Mouse (Mus musculus) cerebellum, postnatal 36 days (tissue): ENCODE data around the gene Myo1a.

Source experiments
- DNase-seq, 2 experiments: peaks; one replicate each; pipeline ENCODE4 v3.0.0; 2021 to 2022; ENCODE audit warnings: mixed read lengths in 2 of 2

Myo1a gene

DNA sequence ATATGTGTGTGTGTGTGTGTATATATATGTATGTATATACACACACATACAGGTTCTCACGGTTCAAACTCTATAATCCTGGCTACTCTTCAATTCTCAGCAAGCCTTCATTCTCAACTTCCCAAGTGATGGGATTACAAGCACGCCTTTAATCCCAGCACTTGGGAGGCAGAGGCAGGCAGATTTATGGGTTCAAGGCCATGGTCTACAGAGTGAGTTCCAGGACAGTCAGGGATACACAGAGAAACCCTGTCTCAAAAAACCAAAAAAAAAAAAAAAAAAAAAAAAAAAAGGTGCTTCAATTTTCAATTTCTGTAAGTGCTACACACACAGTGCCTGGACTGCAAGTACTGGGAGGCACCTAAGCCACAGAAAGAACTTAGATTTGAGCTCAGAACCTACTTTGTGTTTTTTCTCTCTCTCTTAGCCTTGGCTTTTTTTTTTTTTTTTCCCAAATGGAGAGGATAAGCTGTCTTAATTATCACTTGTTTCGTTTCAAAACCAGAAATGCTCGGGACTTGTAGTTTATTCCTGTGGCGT is 29.0 kb upstream of the Myo1a start:
- no peak for DNase-seq

DNA sequence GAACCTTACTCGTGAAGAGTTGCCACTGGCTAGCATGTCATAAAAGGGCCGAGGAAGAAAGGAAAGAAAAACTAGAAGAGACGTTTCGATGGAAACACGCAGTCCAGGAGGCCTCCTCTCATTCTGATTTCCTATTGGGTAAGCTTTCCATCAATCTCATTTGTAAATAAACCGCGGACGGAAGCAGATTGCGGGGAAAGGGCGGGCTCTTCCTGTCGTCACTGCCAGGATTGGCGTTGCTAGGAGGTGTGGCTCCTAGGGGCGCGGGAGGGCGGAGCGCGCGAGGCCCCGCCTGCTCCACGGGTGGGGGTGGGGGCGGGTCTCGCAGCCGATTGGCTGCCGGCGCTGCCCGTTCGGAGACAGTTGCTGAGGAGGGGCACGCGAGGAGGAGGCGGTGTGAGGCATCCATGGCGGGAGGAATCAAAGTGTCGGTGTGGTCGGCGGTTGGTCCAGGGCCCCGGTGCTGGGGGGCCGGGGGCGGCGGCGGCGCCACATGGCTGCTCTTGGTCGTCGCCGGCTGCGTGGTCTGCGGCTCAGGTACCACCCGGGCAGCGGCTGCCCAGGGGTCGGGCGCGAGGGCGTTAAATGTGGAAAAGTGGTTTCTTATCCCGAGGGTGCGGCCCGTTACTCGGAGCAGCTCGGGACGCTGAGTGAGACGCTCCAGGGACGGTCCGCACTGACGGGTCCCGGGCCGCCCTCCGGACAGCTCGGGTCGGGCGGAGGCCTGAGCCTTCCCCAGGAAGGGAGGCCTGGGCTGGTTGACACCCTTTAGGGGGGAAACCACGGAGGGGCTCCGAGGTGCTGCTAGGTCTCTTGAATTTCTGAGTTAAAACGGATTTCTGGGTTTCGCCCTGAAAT is 28.1 kb upstream of the Myo1a start:
- DNase-seq: peak; percentile 86 to 92

DNA sequence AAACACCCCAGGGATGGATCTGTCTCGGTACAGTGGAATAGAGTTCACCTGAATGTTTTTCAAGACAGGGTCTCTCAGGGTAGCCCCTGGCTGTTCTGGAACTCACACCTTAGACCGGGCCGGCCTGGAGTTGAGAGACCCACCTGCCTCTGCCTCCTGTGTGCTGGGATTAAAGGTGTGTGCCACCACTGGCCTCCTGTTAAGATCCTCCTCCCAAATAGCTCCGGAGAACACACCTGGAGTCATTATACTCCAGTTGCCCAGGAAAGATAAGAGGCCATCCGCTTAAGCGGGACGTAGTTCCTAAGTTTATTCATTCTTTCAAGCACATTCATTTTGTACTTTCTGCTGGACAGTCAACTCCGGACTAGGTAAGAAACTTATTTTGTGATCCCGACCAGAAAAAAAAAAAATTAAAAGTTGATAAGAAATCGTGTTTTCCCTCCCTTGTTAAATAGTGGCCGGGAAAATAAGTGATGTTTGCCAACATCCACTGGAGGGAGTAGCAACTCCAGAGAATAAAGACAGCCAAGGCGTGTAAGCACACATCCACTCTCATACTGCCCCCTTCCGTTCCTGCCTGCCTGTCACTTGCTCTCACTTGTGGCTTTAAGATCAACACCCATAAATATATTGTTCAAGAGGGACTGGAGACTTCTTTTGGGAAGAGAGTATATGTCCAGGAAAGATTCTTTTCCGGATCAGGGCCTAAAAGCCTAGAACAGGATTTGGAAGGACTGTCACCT is 27.2 kb upstream of the Myo1a start:
- peak; percentile 50 to 51 for DNase-seq

DNA sequence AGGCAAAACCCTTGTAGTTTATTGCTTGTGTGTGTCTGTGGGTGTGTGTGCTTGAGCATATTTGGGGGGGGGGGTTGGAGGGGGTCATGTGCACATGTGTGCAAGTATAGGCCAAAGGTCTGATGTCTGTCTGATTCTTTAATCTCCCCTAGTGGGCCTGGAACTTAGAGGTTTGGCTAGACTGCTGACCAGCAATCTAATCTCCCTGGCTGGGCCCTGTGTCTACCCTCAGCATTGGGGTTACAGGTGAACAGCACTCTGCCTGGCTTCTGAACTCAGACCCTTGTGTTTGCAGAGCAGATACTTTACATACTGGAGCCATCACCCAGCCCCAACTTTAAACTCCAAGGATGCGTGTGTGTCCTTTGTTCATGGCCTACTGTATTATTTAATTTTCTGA is 25.8 kb upstream of the Myo1a start:
- no peak for DNase-seq

DNA sequence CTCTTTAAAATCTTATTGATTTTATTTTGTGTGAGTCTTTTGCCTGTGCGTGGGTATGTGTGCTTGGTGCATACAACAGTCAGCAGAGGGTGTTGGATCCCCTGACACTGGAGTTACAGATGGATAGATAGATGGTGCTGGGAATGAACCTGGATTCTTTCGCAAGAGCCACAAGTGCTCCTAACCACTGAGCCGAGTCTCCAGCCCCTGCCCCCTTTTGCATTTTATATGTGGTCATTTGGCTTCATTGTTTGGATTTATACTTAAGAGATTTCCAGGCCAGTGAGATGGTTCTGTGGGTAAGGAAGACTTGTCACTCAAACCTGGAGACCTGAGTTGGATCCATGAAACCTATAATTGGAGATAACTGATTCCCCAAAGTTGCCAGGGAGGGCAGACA is 25.1 kb upstream of the Myo1a start:
- no peak for DNase-seq

DNA sequence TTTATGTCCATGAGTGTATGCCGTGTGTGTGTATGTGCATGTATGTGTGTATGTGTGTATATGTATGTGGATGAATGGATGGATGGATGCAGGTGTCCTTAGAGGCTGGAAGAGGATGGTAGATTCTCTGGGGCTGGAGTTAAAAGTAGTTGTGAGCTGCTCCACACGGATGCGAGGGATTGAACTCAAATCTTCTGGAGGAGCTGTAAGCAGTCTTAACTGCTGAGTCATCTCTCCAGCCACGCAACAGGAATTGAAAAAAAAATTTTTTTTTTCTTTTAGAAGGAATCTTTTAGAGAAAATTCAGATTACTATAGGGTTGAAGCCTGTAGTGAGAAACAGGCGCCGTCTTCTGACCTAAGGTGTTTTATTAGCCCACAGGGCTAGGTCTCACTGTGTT is 22.1 kb upstream of the Myo1a start:
- no peak for DNase-seq

DNA sequence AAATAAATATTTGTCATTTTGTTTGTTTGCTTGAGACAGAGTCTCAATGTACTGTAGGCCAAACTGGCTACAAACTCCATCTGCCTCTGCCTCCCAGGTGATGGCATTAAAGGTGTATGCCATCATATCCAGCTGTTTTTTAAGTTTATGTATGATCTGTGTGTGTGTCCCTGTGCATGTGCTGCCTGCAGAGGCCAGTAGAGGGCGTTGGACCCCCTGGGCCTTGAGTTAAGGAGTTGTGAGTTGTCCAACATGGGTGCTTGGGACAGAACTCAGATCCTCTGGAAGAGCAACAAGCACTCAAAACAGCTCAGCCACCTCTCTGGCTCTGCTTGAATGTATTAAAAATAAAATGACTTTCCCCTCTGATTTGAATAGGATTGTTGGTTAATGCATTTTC is 13.9 kb upstream of the Myo1a start:
- no peak for DNase-seq

DNA sequence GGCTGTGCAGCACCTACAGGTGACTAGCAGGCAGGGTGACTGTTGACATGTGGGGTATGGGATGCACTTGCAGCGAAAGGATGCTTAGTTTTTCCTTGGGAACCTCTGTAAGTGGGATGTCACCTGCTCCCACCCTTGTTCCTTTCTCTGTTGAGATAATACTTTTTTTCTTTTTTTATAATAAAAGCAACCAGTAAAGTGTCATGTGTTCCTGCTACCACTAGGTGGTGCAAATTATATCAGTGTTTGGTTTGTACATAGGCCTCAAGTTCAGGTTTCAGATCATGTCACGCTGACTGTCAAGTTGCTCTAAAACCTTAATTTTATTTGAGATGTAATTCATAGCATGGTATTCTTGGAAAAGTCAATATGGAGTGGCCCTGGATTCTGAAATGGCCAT is 10.3 kb upstream of the Myo1a start:
- DNase-seq: peak in 1 of 2 experiments; percentile 26

DNA sequence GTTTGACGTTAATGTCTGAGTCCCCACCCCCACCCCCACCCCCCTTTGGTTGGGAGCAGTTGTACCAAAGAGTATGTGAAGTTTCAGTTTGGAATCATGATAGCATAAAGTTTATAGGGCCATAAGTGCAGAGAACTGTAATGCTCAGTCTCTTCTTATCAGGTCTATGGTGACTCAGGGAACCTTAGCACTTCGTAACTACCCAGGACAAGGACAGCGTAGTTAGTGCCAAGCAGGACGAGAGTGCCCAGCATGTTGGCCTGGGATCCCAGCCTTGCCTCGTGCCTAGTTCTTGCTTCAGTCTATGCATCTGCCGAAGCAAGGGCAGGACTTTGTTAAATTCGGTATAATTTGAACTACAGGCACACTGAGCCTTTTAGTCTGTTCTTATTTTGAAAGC is 9.2 kb upstream of the Myo1a start:
- no peak for DNase-seq

DNA sequence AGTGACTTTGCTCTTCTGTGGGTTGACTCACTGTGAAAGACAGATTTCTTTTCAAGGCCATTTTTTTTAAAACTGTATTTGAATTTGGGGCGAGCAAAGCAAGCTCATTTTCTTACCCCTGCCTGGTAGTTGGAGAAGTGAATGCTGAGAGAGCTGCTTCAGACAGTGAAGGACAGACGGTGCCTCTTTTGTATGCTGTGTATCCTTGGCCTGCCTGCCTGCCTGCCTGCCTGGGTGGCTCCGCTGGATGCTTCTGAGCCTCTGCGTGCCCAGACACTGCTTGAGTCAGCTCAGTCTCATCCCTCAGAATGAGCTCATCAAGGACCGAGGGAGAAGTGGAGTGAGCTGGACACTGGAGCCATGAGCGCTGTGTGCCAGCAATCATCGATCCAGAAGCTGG is 6.0 kb upstream of the Myo1a start:
- DNase-seq: no peak

DNA sequence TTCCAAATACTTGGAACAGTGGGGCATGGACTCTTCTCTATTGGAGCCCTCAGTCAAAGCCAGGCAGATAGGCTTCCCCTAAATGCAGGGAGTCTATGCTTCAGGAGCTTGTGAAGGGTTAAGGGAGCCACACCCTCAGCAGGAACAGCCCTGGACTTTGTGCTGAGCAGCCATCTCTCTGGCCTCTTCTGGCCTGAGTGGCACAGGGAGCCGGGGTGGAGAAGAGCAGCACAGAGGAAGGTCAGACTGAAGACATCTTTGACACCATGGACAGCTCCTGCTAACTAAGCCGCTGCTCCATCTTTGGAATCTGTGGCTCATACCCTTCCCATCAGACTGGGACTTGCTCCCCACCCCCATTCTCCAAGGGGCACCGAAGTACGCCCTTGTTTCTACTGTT is 1.7 kb upstream of the Myo1a start:
- no peak for DNase-seq

DNA sequence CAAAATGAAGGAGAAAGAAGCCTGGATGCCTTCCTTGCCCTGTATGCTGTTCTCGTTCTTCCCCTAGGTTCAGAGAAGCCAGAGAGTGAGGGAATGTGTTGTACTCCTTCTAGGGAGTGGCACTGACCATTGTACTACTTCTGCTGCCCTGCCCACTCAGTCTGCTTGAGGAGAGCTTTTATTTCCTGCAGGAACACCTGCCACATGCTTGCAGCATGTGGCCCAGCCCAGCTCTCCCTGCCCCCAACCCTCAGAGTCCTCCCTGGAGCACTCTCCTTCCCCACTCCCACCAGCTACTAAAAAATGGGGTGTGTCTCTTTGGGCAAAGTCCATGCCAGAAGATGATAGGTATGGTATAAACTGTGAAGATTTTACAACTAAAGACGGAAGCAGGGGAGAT is 677 bp upstream of the Myo1a start:
- DNase-seq: no peak

DNA sequence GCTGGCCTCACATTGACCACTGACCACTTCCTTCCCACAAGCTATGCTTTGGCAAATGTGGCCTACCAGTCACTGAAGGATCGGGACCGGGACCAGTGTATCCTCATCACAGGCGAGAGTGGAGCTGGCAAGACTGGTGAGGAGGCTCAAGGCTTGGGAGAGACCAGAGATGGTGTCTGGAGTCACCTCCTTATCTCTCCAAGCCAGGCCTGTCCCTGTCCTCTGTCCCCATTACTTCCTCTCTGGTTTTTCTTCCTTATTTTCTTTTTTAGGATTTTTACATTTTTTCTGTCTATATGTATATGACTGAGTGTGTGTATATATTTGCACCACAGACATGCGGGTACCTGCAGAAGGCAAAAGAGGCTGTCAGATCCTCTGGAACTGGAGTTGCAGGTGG is 813 bp downstream of the Myo1a start:
- no peak for DNase-seq

DNA sequence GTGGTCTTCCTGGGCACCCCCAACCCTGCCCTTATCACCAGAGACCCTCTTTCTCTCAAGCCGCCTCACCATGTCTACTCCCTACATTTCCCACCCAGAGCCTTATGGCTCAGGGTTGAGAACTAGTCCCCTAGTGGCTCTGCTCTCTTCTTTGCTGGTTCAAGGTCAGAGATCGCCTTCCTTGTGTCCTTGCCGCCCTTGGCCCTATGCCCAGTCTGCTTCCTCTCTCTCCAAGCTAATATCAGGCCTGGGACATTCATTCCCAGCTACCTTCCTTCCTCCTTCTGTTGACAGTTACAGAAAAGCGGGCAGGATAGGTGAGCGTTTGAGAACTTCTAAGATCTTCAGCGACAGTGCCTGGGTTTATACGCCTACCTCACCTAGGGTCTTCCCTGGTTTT is 2.8 kb downstream of the Myo1a start:
- DNase-seq: no peak

DNA sequence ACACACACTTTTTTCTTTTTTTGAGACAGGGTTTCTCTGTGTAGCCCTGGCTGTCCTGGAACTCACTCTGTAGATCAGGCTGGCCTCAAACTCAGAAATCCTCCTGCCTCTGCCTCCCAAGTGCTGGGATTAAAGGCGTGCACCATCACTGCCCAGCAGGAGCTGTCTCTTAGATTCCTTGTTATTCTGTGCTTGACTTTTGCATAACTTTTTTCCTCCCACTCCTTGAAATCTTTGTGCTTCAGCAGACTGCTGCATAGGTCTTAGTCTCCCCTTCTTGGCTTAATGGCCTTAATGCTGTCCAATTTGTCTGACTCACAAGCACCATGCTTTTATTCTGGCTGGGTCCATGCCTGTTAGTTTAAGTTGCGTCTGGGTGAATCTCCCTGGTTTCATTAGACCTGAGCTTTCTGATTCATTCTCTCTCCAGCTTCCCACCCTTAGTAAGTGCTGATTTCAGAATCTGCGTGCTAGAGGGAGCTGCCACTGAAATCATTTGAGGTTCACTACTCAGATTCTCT is 3.9 kb downstream of the Myo1a start:
- DNase-seq: no peak

DNA sequence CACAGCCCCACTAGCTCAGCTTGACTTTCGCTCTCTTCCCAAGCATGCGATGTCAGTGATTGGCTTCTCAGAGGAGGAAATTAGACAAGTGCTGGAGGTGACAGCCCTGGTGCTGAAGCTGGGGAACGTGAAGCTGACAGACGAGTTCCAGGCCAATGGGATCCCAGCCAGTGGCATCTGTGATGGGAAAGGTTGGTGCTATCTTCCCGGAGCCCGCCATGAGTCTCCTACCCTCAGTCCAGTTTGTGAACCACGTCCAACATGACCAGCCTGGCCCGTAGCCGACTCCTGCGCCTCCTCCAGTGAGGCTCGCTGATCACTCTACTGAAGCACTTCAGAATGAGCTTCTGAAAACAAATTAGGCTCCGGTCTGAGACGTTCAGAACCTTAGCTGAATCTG is 5.4 kb downstream of the Myo1a start:
- DNase-seq: peak in 1 of 2 experiments; percentile 5

DNA sequence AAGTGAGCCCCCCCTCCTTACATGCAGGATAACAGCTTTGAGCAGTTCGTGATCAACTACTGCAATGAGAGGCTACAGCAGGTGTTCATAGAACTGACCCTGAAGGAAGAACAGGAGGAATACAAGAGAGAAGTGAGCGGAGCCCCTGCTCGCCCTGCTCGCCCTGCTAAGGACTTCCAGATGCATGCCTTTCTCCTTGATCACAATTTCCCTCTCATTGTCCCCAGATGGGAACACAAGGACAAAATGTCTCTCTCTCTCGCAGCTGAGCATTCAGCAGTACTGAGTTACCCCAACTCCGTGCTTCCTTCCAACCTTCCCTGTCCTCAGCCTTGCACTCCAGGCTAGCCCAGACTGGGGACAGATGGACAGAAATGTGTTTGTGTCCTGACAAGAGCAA is 7.8 kb downstream of the Myo1a start:
- DNase-seq: no peak

DNA sequence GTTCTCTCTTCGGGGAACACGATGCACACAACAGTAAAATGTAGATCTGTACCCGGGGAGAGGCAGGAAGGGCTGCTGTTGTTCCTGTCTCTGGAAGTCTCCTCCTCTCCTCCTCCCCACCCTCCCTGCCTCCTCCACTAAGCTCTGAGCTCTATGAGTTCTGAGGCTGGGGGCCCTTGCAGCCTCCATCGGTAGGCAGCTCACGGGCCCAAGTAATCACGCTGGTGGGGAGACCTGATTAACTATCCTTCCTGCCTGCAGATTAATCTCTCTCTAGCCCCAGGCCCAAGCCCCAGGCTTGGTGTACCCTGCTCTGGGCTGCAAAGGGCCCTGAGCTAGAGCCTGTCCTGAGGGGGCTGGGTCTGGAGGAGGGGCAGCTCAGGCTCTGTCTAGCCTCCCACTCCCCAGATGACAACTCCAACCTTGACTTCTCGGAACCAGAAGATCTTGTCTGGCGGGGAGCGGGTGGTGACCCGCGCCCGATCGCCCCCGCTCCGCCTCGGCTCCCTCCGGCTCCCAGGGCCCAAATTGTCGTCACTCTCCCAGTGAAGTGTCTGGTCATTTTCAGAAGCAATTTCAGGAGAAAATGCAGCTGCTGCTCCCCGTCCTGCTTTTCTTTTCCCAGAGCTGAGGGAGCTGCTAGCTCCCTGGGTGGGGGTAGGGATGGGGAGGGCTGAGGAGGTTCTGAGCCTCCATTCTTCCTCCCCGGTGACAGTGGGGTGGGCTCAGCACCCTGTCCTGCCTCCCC is 16.9 kb downstream of the Myo1a start:
- DNase-seq: no peak

DNA sequence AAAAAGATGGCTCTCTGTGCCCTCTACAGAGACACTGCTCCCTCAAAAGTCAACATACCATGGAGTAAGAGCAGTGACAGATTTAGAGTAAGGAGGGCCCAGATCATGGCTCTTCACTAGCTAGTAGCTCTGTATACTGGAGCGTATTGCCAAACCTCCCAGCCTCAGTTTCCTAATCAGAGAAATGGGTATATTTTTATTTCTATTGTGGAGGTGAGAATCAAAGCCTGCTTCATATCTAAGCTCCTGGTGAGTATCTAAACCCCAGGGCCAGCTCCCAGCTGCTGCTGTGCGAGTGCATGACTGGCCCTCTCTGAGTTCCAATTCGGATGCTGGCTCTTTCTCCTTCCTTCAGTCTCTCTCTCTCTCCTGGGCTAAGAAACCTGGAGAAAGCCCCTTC is 19.2 kb downstream of the Myo1a start, which contains the start of gene Tac2:
TSS of gene Tac2 (plus strand) at position 301 of the 400 bp plus-strand sequence.
- DNase-seq: no peak

DNA sequence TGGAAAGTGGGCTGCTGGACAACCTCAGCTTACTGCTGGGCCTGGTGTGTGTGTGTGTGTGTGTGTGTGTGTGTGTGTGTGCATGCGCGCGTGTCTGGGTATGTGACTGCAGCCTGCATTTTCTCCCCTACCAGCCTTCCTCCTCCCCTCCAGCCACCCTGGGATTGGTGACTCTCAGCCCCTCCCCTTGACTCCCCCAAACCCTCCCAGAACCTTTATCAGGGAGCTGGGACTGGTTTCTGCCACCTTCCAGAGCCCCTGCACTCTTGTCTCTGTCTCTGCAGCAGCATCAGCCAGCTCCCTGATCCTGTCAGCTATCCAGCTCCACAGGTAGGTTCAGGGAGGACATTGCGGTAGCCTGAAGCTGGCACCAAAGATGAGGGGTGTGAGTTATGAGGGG is 20.2 kb downstream of the Myo1a start:
- no peak for DNase-seq

DNA sequence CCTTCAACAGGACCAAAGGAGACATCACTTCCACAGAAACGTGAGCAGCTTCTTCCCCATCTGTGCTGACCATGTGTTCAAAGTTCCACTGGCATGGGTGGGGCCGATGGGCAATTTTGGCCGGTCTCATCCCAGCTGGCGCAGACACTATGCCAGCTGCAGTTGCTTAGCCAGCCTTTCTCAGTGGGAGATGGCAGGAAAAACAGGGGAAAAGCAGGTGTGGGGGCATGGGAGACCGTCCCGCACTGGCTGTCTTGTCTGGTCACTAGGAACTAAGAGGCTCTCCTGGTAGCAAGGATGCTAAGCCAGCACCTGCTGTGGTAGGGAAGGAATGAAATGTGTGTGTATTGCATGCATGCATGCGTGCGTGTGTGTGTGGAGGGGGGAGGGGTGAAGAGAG is 23.5 kb downstream of the Myo1a start:
- no peak for DNase-seq

DNA sequence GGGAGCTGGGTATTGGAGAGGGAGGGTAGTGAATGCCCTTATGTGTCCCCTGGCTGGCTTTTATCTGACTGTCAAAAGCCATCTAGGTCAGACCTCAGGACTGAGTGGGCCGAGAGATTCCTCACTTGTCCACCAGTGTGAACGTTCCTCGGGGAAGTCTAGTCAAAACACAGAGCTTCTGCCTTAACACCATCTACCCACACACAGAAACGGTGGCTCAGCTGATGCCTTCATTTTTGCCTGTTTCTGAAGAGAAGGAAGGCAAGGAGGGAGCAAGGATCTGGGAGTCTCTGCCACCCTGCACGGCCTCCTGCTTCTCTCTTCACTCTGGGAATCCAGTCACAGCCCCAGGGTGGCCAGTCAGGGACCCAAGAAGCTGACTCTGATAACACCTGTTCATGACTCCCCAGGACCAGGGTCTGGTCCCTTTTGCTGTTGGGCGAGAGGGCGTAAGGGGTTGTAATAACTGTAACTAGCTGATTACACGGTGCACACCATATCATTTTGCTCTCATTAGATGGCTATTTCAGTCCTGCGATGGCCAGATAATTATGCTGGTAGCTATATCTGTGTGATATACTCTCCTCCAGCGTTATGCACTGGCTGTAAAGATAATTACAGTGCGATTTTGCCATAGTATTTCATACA is 25.4 kb downstream of the Myo1a start:
- DNase-seq: no peak

DNA sequence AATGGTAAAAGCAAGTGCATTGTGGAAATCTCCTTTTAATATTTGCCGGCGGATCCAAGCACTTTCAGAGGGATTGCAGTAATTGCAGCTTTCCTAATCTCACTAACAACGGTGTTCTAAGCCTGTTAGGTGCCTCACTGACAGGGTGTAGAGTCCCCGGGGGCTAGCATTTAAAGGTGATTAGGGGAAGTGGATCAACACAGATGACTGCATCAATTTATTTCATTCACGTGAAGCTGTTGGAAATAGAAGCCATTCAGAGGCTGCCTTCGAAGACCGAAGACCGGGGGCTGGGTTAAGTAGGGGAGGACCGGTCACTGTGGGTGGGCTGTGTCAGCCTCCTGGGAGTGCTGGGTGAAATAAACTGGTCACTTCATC is 26.0 kb downstream of the Myo1a start:
- DNase-seq: no peak
